Mouse (Mus musculus) c-Kit-positive CD71-positive TER-119-positive erythroid progenitor cells, embryonic 14.5 days (primary cell): ENCODE measurements around the gene Mrps23.
"Not testable (repeated sequence)": the region's sequence is repeated elsewhere in the genome, so short reads cannot be mapped to it uniquely, and the experiment has no call there.

Source experiments
- DNase-seq: peaks from one replicate; pipeline ENCODE4 v3.0.0-alpha.2; 2013; ENCODE audit warnings: low spot score

The Mrps23 gene

DNA sequence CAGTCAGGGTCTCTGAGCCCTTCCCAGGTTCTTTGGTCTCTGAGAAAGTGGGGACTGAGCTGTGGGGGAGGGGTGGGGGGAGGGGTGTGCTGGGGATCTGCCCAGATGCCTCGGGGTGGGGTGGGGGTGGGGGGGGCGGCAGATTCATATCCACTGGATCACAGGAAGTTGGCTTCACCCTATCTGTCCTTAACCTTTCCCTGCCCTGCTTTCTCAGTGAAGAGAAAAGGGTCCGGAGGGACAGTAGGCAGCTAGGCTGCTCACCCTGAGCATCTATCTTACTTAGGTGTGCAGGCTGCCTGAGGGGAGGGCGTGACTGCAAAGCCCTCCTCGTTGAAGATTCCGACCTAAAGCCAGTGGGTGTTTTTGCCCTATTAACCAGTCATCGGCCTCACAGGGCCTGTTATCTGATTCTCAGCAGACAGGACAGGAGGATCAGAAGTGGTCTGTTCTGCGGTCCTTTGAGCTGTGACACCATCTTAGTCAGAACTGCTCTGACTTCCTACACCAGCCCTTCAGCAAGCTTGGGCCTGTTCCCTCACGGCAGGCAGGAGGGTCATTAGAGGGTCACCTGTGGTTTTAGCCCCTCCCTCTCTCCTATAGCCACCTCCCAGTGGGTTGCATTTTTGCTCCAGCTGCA, 30.7 kb upstream of the Mrps23 start:
- DNase-seq, result no peak

DNA sequence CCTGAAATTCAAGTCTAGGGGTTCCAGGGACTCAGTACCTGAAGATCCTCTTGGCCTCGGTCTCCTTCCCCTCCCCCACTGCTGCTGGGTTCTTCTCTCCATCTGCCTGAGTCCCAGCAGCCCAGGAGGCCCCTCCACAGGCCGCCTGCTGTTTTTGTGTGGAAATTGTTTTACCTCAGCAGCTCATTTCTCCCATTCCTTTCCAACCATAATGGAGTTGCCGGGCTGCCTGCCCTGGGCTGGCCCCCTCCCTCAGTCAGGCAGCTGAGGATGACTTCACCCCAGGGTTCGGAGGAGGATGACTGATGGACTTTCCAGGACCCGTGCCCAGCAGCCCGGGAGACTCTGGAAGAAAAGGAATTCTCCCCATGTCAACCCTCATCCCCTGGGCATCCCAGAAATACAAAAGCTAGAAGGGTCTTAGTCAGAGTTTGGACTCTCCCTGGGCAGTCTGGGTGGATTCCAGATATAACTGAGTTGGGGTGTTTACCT, 23.7 kb upstream of the Mrps23 start:
- no peak for DNase-seq

DNA sequence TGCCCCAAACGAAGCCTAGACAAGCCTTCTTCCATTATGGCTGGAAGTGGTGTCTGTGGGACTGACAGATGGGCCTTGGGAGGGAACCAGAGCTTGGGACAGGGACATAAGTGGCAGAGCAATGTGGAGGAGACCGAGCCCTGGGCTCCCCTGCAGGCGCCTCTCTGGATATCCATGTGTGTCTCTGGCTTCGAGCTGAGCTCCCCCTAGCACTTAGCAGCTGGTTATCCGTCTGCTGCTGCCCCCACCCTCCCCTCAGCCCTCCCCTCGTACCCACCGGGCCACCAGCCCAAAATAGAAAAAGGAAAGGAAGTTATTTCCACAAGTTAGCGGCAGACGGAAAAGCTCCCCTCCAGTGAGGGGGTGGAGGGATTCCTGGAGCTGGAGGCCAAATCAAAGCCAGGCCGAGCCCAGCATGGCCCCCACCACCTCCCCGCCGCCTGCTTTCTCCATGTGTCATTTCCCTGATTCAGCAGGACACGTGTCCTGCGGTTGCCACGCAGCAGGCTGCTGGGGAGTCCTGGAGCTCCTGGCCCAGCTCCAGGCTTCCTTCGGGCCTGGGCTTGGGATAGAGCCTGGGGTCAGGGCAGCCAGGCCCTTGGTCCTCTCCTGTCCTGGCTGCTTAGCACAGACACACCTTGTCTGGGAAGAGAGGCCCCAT, 23.1 kb upstream of the Mrps23 start:
- no peak for DNase-seq

DNA sequence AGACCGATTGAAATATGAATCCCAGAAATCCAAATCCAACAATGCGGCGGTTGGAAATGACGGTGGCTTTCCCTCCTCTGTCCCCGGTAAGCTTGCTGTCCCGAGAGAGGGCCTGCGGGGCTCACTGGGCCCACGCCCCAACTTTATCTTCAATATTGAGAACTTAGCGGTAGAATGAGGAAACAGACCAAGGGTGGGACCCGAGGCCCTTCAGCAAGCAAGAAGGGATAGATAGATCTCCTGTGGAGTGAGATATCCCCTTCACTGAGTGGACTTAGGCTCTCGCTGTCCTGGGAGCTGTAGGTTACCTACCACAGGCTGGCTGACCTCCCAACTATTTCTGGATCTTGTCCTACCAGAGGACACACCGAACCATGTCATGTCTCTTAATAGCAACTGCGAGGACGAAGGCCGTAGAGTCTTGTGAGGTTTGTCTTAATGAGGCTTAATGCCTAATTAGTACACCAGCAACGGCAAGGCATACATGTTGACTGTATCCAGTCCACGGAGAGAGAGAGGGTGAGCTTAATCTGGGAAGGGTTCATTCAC, 19.5 kb upstream of the Mrps23 start:
- DNase-seq, result no peak

DNA sequence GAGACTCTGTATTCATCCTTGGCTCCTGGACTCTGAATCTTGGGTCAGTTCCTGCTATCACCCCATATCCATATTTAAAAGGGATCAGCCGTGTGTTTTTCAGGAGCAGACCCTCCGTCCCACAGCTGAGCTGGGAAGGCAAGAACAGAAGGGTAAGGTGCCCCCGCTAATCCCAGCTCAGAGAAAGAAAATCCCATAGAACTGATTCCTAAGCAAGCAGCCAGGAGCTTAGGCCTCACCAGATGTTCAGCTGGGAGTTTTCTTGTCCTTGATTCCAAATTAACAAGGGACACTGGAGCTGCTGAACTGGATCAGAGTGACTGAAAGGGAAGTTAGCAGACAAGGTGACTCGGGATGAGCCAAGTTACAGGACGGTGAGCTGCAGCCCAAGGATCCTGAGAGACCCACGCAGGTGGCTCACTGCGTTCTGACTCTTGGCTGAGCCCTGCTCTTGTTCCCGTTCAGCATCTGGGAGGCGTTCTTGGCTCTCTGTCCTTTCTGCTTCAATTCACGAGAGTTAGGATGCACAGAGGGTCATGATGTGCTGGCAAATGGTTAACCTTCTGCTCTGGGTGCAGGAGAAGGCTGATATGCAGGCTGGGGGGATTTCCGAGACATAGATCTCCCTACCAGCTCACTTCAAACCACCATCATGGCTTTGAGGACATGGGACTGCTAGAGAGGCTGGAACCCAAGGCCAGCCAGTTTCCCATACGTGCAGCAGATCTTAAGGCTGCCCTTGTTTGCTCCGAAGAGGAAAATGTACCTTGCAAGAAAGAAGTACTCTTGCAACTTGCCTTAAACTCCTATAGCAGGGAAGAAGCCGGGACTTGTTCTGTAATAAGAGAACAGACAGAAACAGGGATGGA, 17.9 kb upstream of the Mrps23 start:
- no peak for DNase-seq

DNA sequence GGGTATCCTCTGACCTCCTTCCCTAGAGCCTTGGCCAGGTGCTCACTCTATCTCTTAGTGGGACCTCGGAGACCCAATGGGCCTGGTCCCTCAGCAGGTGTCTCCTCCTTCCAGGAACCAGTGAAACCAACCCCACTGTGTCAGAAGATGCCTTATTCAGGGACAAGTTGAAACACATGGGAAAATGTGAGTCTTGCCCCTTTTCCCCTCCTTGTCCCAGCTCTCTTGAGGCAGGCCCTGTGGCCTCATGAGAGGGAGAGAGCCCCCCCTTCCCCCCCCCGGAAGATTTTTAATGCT, 17.3 kb upstream of the Mrps23 start:
- no peak for DNase-seq

DNA sequence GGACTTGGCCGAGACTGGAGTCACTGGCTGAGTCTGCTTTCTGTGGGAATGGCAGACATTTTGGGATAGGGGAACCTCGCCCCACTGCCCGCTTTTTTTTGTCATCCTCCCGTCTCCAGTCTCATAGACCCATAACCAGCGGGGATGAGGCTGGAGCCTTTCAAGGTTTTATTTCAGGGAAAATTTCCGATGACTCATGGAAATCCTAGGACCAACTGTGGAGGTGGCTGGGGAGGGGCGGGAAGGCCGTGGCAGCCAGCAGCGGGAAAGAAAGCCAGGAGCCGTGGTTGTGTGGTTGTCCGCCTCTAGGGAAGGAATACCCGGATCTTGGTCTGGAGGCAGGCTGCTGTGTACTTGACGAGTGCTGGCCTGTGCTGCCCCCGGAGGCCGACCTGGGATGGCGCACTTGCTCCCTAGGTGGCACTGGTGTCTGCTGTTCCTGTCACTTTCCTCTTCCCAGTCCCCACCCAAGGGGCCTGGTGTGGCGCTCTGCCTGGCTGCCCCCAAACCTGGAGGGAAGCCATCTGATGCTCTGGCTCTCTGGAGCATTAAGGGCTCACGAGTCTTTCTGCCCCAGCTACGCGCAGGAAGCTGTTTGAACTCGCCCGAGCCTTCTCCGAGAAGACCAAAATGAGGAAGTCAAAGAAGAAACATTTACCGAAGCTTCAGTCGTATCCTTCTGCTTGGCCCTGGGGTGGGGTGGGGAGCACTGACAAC, 16.6 kb upstream of the Mrps23 start:
- DNase-seq, result peak; percentile 19

DNA sequence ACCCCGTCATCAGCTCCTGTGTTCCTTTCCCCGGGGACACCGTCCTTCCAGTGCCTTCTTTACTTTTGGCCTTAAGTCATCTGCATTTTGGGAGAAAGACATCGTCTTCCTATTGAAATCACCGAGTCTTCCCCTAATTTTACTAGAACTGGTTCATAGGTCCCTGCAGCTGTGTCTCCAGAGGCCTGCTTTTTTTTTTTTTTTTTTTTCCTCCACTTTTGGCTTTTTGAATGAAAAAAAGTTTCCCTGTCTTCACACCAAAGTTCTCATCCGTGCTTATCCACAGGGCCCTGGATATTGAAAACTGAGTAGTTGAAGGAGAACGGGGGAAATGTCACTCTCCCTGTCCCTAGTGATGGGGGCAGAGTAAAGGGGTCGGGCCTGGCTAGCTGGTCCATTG, 16.0 kb upstream of the Mrps23 start:
- no peak for DNase-seq

DNA sequence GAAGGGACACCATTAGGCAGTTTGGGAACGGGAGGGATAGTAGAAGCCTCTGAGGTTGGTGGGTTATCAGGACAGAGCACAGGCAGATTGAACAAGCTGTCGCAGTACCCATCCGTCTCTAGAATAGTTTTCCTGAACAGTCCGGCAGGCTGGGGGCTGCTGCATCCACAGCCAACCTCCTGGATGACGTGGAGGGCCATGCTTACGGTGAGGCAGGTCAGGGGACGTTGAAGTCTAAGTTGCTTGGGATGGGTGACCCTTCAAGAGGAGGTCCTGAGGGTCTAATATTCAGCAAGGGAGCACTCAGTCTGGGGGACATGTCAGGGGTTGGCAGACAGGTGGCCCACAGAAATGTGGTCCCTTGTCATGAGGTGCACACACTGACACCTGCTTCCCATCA, 15.6 kb upstream of the Mrps23 start:
- DNase-seq, result no peak

DNA sequence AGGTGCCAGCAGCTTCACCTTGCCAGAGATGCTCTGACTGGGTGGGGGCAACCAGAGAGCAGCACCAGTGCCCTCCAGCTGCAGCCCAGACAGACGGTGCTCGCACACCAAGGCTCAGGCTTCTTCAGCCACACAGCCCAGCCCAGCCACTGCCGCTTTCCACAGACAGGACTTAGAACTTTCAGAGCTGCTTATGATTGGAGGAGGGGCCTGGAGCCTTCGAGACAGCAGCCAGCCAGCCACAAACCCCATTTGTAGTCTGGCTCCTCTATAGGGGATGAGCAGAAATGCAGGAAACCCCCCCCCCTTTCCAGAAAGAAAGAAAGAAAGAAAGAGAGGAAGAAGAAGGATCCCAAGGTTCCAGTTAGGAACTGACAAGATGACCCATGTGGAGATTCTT, 11.6 kb upstream of the Mrps23 start:
- no peak for DNase-seq

DNA sequence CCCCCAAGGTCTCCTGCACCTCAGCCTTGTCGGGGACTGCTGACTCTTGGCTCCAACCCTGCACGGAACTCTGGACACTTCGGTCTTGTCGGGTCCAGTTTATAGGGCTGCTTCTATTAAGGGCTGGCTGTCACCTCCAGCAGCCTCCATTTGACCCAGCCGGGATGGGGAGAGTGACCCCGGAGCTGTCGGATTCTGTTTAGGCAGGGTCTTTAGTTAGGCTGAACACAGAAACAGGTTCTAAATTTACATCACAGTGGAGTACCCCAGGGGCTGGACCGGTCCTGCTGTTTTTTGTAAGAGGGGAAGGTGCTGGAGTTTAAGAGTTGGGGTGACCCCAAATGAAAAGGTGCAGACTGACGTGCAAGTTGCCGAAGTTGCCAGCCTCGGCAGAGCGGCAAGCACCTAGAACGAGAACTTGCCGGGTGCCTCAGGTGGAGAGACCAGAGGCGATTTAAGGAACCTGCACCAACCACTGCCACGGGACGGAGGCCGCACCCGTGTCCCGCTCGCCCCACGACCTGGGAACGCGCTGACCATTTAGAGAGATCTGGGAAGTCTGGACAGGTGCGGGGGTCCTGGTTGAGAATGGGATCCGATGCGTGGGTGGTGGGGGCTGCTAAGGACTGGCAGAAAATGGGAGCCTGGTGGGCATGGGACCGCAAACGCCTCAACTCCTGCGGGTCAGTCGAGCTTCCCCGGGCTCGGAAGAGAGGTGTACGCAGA, 10.9 kb upstream of the Mrps23 start:
- no peak for DNase-seq

DNA sequence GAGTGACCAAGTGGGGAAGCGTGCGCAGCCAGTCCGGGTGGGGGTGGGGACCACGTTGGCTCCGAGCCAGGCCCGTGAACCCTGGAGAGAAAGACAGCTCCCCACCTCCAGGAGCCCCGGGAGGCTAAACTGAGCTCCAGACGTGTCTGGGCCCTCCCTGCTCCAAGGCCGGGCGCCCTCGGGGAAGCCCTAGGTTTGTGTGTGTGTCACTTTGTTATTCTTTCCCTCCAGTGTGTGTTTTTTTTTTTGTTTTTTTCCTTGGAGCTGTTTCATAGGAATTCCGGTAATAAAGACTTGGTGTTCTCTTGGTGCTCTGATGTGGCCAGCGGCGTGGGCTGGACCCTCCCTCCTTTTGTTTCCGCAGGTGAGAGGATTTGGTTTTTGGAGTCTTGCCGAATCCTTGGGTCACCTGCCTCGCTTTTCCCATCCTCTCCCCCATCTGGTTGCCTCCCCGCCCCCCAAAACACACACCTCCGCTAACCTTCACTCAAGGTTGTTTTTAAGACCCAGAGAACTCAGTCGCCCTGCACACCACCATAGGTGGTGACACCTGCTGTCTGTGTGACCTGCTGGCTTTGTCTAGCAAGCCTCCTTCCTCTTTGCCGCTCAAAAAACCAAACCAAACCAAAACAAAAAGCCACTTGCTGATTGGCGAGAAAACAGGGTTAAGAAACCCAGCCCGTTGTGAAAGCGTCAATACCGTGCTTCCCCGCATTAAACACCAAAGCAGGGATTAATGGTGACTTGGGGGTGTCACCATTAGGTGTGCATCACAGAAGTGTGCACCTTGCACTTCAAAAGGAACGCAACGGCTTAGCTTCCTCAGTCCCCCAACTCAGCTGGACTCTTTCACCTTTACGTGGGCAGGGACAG, 10.1 kb upstream of the Mrps23 start:
- no peak for DNase-seq

DNA sequence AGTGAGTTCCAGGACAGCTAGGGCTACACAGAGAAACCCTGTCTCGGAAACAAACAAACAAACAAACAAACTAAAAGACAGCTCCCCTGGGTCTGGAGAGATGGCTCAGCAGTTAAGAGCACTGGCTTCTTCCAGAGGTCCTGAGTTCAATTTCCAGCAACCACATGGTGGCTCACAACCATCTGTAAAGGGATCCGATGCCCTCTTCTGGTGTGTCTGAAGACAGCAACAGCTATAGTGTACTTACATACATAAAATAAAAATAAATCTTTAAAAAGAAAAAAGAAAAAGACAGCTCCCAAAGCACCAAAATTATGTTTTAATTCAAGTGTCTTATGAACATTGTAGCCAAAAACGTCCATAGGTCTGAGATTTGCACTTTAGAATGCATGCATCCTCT, 8.5 kb upstream of the Mrps23 start:
- not testable (repeated sequence) for DNase-seq

DNA sequence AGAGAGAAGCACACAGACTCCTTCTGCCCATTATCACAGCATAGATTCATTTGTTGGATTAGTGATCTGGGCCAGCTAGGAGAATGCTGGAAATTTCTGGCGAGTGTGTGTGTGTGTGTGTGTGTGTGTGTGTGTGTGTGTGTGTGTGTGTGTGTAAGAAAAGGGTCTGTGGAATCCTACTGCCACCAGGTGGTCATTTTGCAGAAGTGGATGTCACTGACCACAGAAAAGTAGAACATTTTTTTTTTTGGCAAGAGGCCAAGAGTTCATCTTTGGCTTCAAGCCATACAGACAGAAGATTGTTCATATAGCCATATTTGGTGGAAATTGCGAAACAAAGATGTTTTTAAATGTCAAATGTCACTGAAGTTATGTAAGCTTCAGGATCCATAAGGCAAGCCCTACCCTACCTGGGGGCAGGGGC, 7.0 kb upstream of the Mrps23 start:
- DNase-seq, result peak; percentile 22

DNA sequence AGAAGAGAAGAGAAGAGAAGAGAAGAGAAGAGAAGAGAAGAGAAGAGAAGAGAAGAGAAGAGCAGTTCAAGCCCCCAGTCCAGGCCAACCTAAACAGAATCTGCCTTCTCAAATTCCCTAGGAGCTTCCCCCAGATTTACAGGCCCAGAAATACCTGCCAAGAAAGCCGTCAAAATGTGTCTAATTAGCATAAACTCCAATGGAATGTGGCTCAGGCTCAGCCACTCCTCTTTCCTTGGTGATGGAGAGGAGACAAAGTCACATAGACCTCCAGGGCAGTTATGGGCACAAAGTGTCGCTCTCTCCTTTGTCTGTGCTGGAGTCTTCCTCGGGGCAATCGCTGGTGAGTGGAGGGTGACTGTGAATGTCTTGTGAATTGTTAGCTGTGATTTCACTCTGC, 6.0 kb upstream of the Mrps23 start:
- DNase-seq, result no peak

DNA sequence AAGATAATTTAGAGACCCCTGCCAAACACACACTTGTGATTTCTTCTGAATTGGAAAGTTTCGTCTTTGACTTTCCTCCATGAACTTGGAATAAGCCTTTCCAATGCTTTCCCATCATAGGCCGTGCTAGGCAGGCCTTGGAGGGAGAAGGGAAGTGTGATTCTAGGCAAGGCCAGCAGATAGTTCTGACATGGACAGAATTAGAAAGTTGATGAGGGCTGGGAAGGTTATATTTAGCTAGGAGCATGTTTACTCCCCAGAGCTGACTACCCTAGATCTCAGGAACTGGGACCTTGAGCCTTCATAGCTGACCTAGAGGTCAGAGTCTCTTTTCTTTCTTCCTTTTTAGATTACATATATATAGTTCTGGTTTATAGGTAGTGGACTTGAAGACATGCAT, 3.0 kb upstream of the Mrps23 start:
- no peak for DNase-seq

DNA sequence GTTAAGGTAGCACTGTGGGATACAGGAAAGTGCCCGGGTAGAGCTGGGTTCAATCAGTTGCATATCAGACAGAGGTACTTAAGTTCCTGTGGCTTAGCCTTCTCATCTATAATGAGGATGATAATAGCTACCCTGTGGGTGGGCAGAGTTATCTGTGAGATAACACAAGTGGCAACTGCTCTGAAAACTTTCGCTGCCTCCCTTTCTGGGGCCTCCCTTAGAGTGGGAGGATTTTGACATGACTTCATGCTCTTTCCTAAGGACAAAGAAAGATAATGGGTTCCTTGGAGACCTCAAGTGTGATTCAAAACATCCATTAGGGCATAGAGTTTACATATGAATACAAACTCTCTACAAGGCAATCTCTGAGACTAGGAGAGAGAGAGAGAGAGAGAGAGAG, 2.1 kb upstream of the Mrps23 start:
- peak; percentile 74 for DNase-seq

DNA sequence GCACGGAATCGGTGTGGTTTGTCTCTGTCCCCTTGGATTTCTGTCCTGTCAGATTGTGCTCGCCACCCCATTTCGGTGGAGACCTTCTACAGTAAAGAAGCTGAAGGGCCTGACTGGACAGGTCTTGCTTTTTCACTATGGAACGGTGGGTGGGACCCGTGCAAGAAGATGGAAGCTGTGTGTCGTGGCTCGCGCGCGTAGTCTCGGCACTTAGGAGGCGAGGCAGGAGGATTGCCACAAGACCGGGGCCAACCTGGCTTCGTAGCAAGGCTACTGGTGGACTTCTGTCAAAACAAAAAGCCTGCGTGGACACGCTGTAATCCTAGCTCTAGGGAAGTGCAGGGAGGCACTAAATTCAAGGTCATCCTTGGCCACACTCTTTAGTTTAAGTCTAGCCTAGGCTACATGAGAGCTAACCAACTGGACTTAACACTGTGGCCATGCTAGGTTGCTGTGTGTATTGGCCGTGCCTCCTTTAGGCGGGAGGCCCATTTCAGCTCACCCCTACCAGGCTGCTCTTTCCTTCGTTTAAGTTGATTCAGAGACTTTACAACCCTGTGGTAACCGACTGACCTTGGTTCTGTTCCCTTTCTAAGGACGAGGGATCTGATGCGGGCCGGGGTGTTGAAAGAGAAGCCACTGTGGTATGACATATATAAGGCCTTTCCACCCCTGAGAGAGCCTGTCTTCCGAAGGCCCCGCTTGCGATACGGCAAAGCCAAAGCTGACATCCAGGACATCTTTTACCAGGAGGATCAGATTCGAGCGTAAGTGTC, 593 bp downstream of the Mrps23 start:
- DNase-seq, result peak; percentile 19

DNA sequence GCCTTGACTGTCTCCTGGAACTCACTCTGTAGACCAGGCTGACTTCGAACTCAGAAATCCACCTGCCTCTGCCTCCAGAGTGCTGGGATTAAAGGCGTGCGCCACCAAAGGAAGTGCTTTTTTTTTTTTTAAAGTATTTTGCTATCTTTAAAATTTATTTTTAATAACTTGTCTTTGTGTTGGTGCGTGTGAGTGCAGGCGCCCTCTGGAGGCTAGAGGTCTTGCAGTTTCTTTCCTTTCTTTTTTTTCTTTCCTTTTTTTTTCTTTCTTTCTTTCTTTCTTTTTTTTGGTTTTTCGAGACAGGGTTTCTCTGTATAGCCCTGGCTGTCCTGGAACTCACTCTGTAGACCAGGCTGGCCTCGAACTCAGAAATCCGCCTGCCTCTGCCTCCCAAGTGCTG, 2.4 kb downstream of the Mrps23 start:
- DNase-seq, result not testable (repeated sequence)

DNA sequence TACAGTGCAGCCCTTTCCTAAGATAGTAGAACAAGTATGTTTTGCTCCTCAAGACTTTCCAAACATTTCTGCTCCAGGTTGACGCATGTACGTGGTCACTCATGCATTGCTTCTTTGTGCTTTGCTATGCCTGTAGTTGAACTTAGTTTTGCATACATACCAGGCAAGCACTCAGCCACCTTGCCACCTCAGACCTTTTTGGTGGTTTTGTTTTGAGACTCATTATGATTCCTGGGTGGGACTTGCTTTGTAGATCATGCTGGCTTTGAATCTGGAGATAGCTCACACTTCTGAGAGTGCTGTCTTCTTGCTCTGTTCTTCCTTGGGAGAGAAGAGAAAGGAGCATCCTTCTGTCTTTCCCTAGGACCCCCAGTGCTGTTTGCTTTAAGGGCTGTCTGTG, 3.5 kb downstream of the Mrps23 start:
- no peak for DNase-seq
